Mouse (Mus musculus) gastrocnemius, adult 2 months (tissue): ENCODE measurements around the gene Rfx8. TPM values are rescaled to one million over a fixed set of nuclear protein-coding genes. Genes with fewer than 3 reads are reported as not detected.
"Not testable (repeated sequence)": the region's sequence is repeated elsewhere in the genome, so short reads cannot be mapped to it uniquely, and the experiment has no call there.

Experiments used
- DNase-seq: peaks from one replicate; pipeline ENCODE4 v3.0.0; 2022
- H3K27ac ChIP-seq: fragments of 200-600 bp; 2 replicates; pipeline ENCODE4 v1.8.1; 2022; ENCODE audit warnings: mild to moderate bottlenecking
- H3K4me3 ChIP-seq: fragments of 200-600 bp; 2 replicates; pipeline ENCODE4 v1.8.1; 2022; ENCODE audit warnings: mild to moderate bottlenecking, moderate library complexity
- CTCF ChIP-seq: fragments of 200-600 bp; IDR thresholded peaks from 2 replicates; pipeline ENCODE4 v1.8.1; 2022; ENCODE audit warnings: antibody characterized with exemption, mild to moderate bottlenecking, moderate library complexity
- intact Hi-C: fragments of 180-260 bp; cut with DNase I; formaldehyde crosslinking; loops from one replicate; pipeline ENCODE4 v1.15.1; 2025
- total RNA-seq, 2 experiments: library from RNA; stranded (reverse); gene quantifications; 2 replicates each; pipeline ENCODE4 v1.2.3; 2021

Rfx8 gene
- total RNA-seq, 2 experiments from 2014 or later = not detected

DNA sequence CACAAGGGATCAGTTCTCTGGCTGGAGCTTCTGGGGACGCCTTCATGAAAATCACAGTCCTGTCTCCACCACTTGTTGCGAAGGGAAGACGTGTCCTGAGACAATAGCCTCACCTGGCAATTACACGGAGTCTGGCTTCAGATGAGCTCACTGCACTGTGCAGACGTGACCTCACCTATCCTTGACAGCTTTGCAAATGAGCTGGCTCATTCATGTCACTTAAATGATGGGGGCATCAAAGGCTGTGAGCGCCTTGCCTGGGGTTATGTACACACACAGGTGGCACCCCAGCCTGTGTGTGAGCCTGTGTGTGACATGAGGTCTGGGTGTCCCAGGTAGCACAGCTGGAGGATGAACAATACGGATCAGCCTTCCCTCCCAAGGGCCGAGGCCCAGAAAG, 41.9 kb downstream of the Rfx8 start:
- no peak for DNase-seq
- no peak for TF ChIP-seq CTCF
- intact Hi-C loops = no loop called here
- Histone ChIP-seq H3K27ac (no peak overlapping the region), H3K4me3 (no peak overlapping the region)

DNA sequence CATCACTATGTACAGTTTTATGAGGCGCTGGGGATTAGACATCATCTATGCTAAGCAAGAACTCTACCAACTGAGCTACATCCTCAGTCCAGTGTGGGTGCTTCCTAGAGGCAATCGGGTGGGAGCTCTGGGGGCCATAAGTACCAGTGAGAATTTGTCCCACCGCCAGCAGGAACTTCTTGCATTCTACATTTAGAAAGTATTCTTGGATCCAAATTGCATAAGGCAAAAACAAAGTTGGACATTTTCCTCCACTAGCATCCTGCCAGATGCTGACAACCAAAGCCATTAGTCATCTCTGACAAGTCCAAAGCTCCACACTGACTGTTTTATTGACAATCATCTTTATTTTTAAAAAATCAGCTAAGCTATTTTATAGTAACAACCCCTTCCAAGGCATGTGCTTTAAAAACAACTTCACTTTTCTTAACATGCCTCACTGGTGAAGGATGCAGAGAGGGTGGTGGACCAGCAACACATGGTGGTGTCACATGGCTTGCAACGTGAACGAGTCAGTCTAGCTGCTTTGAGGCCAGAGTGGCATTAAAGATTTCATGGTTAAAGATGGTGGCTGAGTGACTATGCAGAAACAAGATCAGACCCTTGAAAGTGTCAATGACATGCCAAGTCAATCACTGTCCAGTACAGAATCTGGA, 44.4 kb downstream of the Rfx8 start:
- DNase-seq = no peak
- no peak for TF ChIP-seq CTCF
- Histone ChIP-seq H3K4me3 (no peak overlapping the region), H3K27ac (no peak overlapping the region)
- intact Hi-C loops = no loop called here

DNA sequence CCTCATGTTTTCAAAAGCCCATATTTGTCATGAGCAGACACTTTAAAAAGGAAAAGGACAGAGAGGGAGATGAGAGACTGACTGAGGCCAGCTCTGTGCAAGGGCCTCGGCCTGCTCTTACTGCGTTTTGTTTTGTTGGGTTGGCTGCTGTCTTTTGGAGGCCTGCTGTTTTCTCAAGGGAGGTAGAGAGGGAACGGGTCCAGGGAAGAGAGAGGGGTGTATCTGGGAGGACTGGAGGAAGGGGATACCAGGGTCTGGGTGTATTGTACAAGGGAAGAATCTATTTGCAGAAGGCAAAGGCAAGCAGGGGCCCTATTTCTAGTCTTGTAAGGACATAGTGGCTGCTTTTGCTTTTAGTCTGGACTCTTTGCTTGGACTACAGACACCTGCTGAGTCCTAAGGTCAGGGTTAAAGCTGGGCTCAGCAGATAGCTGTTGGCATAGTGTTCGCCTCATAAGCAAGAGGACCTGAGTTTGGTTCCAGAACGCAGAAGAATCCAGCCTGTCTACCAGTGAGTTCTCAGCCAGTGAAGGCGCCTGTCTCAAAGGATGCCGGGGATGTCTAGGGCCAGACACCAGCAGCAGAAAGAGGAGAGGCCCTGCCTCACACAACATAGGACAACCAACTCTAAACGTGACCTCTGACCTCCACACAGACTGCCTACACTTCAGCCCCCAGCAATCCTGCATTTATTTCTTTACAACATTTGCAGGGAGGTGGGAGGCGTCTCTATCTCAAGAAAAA, 48.3 kb downstream of the Rfx8 start:
- Histone ChIP-seq H3K27ac (0 out of 2 replicates have a peak overlapping the region, but pooled peaks have one; percentile 12), H3K4me3 (no peak overlapping the region)
- DNase-seq = no peak
- no peak for TF ChIP-seq CTCF
- intact Hi-C loops = no loop called here

DNA sequence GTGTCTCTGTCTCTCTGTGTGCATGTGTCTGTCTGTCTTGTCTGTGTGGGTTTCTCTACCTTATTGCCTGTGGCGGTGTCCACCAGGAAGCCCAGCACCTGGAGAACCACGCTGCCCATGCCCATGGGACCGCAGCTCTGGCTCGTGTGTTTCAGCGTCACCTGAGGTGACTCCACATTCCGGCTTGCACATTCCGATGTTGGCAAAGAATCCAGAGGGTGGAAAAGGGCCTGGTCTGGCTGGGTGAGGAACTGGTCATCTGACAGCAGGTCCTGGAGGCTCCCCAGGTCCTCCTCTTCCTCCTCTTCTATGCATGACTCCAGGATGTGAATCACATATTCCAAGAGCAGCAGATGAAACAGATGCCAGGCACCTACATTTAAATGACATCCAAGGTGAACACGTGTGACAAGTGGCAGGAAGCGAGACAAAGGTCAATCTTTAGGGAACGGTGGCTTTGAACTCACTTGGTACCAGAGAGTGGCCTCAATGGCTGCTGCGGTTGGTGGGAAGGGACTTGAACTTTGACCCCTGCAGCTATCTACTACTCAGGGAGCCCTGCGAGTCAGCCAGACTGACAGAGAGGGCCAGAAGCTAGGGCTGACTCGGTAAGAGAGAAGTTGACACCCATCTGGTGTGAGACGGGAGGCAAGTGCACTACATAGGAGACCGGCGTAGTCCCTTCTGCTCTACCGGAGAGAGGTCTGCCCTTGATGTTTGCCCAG, 50.4 kb downstream of the Rfx8 start:
- intact Hi-C loops = no loop called here
- no peak for DNase-seq
- no peak overlapping the region for H3K4me3 ChIP-seq

DNA sequence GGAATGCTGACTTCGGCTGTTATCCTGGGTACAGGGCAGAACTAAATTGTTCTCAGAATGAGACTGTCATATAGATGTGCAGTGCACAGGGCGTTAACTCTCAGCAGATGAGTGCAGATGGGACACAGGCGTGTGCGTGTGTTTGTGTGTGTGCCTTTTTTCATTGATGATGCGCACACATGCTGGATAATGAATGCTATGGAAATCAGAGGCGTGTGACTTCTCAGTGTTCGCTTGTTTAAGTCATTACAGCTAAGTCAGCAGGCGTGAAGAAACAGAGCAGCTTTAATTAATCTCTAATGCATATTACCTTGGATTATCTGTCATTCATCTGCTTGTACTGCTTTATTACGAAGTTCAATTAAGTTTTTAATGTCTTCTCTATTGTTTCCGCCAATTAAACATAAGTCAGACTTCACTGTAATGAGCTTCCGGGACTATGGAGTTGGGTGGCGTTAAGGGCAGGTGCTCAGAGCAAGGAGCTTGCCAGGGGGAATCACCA, 54.0 kb downstream of the Rfx8 start:
- Histone ChIP-seq H3K27ac (no peak overlapping the region), H3K4me3 (no peak overlapping the region)
- no peak for DNase-seq
- no peak for TF ChIP-seq CTCF
- intact Hi-C loops = no loop called here

More for the DNA sequence above, 50.4 kb downstream of the Rfx8 start:
- H3K27ac ChIP-seq = no peak overlapping the region
- TF ChIP-seq CTCF = no peak

DNA sequence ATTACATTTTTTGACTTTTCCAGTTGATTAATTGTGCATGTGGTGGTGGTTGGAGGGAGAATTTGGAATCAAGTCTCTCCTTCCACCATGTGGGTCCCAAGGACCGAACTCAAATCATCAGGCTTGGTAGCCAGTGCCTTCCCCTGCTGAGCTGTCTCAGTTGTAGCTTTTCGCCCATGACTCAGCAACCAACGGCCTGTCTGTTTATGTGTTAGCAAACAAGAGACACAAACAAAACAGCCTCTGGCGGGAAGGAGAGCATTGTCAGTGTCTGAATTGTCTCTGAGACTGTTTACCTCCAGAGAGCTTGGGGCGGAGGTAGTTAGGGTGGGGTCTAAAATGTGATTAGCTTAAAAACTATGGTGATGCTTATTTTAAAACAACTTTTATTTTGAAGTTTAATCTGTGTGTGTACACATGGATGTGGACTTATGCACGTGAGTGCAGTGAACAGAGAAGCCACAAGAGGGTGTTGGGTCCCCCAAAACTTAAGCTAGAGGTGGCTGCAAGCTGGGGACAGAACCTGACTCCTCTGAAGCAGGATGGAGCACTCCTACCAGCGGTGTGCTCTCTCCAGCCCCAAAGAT, 56.7 kb downstream of the Rfx8 start:
- intact Hi-C loops = no loop called here
- Histone ChIP-seq H3K27ac (no peak overlapping the region), H3K4me3 (no peak overlapping the region)
- no peak for DNase-seq
- TF ChIP-seq CTCF = no peak

DNA sequence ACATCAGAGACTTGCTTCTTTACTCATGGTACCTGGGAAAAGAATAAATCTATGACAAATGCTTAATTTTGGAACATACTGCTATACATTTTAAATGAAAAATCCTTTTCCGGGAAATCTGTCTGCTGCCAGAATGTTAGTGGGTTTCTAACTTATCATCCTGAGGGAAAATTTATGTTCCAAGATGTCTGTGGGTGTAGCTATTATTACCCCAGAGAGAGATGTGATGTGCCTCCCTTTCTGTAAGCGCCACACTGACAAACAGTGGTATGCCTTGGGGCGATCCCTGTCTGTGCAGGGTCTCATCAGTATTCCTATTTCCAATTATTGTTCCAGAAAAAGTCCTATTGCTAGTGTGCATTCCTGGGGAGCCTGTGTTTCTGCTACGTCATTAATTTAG, 57.7 kb downstream of the Rfx8 start:
- TF ChIP-seq CTCF = no peak
- no peak for DNase-seq
- intact Hi-C loops = no loop called here
- Histone ChIP-seq H3K4me3 (no peak overlapping the region), H3K27ac (no peak overlapping the region)

DNA sequence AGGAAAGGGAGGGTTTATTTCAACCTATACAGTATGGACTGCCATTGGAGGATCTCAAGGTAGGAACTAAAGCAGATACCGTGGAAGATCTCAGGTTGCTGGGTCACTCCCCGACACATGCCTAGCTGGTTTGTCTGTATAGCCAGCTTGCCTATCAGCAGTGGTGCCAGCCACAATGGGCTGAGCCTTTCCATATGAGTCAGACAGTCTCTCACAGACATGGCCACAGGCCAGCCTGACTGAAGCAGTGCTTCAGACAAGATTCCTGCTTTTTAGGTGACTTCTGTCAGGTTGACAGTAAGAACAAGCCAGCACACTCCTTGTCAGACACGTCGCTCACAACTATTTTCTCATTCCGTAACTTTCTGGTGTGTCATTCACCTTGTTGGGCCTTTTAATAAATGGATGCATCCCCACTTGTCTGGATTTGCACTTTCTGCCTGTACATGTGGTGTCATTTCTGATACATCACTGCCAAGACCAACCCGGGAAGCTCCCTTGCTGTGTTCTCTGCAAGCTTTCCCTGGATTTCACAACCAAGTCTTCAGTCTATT, 63.7 kb downstream of the Rfx8 start:
- no peak for DNase-seq
- TF ChIP-seq CTCF = no peak
- Histone ChIP-seq H3K4me3 (no peak overlapping the region), H3K27ac (no peak overlapping the region)
- intact Hi-C loops = no loop called here

DNA sequence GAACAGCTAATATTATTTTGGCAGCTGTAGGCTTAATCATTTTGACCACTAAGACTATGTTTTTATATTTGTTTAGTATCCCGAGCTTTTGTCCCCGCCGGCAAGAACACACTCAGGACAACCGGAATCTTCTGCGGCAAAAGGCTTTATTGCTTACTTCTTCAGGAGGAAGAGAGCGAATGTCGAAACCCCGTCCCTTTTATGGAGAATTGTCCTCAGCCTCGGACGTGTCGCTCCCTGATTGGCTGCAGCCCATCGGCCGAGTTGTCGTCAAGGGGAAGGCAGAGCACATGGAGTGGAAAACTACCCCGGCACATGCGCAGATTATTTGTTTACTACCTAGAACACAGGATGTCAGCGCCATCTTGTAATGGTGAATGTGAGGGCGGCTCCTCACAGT, 65.9 kb downstream of the Rfx8 start:
- H3K27ac ChIP-seq, H3K4me3 ChIP-seq, intact Hi-C loops, DNase-seq: not testable (repeated sequence)

DNA sequence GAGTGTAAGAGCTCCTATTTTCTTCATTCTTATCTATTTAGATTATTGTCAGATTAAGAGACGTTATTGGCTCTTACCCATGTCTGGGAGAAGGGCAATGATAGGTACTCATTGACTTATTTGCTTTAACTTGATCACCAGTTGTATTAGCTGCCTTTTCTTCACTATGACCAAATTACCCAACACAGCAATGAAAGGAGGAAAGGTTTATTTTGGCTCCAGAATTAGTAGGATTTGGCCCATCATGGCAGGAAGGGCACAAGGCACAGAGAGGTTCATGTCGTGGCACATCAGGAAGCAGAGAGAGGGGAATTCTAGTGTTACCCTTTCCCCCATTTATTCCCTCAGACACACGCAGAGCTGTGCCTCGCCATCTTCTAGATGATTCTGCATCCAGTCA, 67.8 kb downstream of the Rfx8 start:
- no peak overlapping the region for H3K4me3 ChIP-seq
- TF ChIP-seq CTCF = no peak
- no peak for DNase-seq
- H3K27ac ChIP-seq = no peak overlapping the region
- intact Hi-C loops = no loop called here

DNA sequence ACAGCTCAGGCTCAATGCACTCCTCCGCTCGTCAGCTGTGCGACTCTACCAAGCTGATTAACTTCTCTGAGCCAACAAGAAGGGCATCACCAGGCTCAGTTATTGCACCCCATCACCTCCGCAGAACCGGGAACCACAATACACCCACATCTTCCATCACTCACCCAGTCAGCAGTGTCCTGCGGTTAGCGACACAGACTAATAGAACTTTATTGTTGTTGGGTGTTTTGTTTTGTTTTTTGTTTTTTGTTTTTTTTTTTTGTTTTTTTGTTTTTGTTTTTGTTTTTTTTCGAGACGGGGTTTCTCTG, 69.6 kb downstream of the Rfx8 start, which contains the start of gene Creg2:
Creg2 (minus strand) TSS at position 234 of the 308 bp plus-strand sequence.
- Histone ChIP-seq H3K27ac (no peak within 1 kb of the TSS), H3K4me3 (peak within 1 kb of the TSS; percentile 71)
- no peak for TF ChIP-seq CTCF
- intact Hi-C loops = loop anchor here (2.0 kb wide), 1 partner anchor 36 kb away; no protein-coding TSS in a partner anchor
- no peak for DNase-seq

DNA sequence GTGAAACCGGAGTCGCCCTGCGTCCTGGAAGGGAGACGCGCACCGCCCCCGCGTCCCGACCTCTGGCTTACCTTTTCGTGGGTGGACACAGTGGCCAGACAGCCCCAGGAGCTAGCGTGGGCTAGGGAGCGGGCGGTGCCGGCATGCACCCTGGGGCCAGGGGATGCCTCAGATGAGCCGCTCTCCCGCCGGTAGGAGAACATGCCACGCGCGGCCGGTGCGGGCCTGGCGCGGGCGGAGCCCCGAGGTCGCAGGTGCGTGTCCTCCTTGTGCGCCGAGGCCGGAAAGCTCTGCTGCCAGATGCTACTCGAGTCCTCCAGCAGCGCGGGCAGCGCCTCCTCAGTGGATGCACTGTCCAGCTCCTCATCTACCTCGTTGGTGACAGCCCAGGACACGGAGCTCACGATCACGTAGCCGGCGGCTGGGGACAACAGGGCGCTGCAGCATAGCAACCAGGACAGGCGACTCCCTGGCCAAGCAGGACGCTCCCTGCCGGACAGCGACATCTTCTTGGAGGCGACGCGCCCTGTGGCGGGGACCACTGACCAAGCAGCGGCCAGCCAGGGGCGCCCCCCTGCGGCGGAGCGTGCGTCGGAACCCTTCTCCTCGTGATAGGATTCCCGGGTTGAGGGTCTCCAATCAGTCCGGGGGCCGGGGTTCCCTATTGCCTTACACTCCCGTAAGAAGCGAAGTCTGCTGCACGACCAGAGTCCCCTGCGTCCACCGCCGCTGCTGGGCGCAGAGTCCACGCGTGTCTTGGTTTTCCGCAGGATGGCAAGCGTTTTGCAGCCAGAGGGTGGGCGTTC, 70.2 kb downstream of the Rfx8 start:
- TF ChIP-seq CTCF = peak; percentile 65
- peak; percentile 68 for DNase-seq
- intact Hi-C loops = loop anchor here (2.0 kb wide), 1 partner anchor 36 kb away; no protein-coding TSS in a partner anchor
- Histone ChIP-seq H3K27ac (no peak overlapping the region), H3K4me3 (peak overlapping the region; percentile 71)
